Mouse (Mus musculus): ENCODE measurements around the gene Leo1. TPM values are rescaled to one million over a fixed set of nuclear protein-coding genes. Genes with fewer than 3 reads are reported as not detected.

Leo1 gene
- 12.9 and 14.5 TPM in 2 replicates for polyA plus RNA-seq (2012; ENCODE audit: insufficient read depth, insufficient read length, missing spikeins)

DNA sequence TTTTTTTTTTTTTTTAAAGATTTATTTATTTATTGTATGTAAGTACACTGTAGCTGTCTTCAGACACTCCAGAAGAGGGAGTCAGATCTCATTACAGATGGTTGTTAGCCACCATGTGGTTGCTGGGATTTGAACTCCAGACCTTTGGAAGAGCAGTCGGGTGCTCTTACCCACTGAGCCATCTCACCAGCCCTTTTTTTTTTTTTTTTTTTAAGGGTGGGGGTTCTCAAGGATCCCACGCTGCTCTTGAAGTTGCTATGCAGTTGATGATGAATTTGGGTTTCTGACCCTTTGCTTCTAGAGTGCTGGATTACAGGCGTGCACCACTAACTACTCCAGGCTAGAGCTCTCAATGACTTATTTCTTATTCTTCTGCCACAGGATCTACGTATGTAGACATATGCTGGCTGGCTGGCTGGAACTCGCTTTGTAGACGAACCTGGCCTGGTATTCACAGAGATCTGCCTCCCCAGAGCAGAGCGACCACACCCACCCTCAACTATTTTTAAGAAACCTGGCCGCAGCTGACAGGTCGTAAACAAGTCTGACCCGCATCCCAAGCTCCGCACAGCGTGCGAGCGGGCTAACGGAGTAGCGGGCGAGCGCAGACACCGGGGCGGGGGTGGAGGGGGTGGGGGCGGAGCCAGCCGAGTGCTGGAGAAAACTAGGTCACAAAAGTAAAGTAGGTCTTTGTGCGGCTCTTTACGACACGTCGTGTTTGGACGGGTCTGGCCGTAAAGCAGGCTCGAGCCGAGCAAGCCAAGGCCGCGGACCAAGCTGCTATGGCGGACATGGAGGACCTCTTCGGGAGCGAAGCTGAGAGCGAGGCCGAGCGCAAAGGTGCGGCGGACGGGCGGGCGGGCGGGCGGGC lies at the start of gene Leo1:
Gene Leo1 (plus strand): TSS at position 729 of the 871 bp plus-strand sequence.
- Histone ChIP-seq H3K4me3 (ENCODE audit: insufficient read depth, low read length) (peak within 1 kb of the TSS; percentile 96), H3K27ac (ENCODE audit: insufficient read depth, low read depth, low read length) (peak within 1 kb of the TSS; percentile 16), H3K4me1 (ENCODE audit: control insufficient read depth, insufficient read depth, low read length) (peaks cover 20% of the 10 kb centered on the region)
- no peak for TF ChIP-seq POLR2A (IDR thresholded peaks at IDR 0.05; ENCODE audit: borderline replicate concordance, low read depth, low read length)
- TF ChIP-seq CTCF (IDR thresholded peaks at IDR 0.05; ENCODE audit: low read depth, low read length) = no peak

DNA sequence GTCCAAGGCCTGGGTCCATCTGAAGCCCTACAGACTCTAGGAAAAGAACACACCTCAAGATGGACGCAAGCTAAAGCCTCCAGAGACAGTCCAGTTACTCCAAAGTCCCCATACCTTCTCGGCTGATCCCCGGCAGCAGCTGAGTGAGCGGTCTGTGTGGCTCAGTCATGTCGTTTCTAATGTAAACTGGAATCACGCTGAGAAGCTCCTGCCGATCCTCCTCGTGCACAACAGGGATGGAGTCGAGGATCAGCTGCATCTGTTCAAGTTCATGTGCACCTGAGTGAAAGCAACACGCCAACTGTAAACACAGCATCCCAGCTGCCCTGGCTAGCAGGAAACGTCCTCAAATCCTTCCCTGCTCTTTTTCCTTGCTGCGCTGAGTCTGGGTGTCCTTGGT lies 48.1 kb upstream of the Leo1 start:
- no peak for TF ChIP-seq POLR2A (IDR thresholded peaks at IDR 0.05; ENCODE audit: borderline replicate concordance, low read depth, low read length)
- TF ChIP-seq CTCF (IDR thresholded peaks at IDR 0.05; ENCODE audit: low read depth, low read length) = no peak
- no peak overlapping the region for H3K4me3 ChIP-seq (ENCODE audit: insufficient read depth, low read length)
- H3K4me1 ChIP-seq (ENCODE audit: control insufficient read depth, insufficient read depth, low read length) = no peaks in the 10 kb centered on the region

DNA sequence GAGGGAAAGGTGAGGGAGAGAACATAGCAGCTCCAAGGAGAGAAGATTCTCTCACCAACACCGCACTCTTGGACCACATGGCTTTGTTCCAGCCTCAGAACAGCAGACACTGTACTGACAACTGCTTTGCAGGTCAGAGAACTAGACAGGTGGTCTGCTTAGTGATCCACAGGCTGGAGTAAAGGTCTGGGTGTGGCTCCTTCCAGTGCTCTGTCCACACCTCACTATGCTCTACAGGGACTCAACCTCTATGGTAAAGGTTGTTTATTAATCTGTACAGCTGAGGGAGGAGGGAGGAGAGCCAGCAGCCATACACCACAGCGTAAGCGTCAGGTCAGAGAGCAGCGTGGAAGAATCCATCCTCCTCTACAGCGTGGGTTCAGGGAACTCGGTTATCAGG lies 45.4 kb upstream of the Leo1 start:
- Histone ChIP-seq H3K4me3 (ENCODE audit: insufficient read depth, low read length) (no peak overlapping the region), H3K27ac (ENCODE audit: insufficient read depth, low read depth, low read length) (no peak overlapping the region), H3K4me1 (ENCODE audit: control insufficient read depth, insufficient read depth, low read length) (peaks cover 1% of the 10 kb centered on the region; the same call in 1 of the 2 replicates)
- TF ChIP-seq CTCF (IDR thresholded peaks at IDR 0.05; ENCODE audit: low read depth, low read length) (no peak), POLR2A (IDR thresholded peaks at IDR 0.05; ENCODE audit: borderline replicate concordance, low read depth, low read length) (no peak)

More for the DNA sequence above, 48.1 kb upstream of the Leo1 start:
- no peak overlapping the region for H3K27ac ChIP-seq (ENCODE audit: insufficient read depth, low read depth, low read length)

DNA sequence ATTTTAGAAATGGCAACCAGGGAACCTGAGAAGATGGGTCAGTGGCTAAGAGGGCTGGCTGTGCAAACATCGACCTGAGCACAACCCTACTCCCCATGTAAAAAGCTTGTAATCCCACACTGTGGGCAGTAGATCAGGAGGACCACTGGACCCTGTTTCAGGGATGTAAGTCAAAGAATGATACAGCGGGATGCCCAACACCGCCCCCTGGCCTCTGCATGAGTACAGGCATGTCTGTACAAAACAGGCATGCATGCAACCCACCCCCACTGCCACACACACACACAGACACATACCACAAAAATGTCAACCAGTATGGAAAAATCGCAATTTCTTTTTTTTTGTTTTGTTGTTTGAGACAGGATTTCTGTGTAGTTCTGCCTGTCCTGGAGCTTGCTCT lies 42.3 kb upstream of the Leo1 start:
- H3K4me3 ChIP-seq (ENCODE audit: insufficient read depth, low read length) = no peak overlapping the region
- peaks cover 25% of the 10 kb centered on the region for H3K4me1 ChIP-seq (ENCODE audit: control insufficient read depth, insufficient read depth, low read length)
- TF ChIP-seq POLR2A (IDR thresholded peaks at IDR 0.05; ENCODE audit: borderline replicate concordance, low read depth, low read length) (no peak), CTCF (IDR thresholded peaks at IDR 0.05; ENCODE audit: low read depth, low read length) (no peak)
- H3K27ac ChIP-seq (ENCODE audit: insufficient read depth, low read depth, low read length) = no peak overlapping the region

DNA sequence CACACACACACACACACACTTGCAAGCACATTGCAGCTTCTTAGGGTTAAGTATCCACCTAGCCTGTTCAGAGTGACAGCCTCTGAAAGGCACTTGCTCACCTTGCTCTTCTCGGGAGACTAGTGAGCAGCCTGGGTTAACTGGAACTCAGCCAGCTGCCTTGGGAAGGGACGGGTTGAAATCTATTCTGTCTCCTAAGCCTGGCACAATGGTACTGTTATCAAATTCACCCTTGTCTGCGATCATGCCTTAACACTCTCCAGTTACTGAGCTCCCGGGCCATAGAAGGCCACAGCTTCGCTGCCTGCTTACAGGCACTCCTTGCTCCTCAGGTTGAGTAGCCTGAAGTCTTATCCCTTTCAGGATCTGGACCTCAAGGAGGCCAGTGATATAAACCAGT lies 40.7 kb upstream of the Leo1 start:
- Histone ChIP-seq H3K27ac (ENCODE audit: insufficient read depth, low read depth, low read length) (no peak overlapping the region), H3K4me1 (ENCODE audit: control insufficient read depth, insufficient read depth, low read length) (peaks cover 39% of the 10 kb centered on the region), H3K4me3 (ENCODE audit: insufficient read depth, low read length) (no peak overlapping the region)
- TF ChIP-seq CTCF (IDR thresholded peaks at IDR 0.05; ENCODE audit: low read depth, low read length) (no peak), POLR2A (IDR thresholded peaks at IDR 0.05; ENCODE audit: borderline replicate concordance, low read depth, low read length) (no peak)

DNA sequence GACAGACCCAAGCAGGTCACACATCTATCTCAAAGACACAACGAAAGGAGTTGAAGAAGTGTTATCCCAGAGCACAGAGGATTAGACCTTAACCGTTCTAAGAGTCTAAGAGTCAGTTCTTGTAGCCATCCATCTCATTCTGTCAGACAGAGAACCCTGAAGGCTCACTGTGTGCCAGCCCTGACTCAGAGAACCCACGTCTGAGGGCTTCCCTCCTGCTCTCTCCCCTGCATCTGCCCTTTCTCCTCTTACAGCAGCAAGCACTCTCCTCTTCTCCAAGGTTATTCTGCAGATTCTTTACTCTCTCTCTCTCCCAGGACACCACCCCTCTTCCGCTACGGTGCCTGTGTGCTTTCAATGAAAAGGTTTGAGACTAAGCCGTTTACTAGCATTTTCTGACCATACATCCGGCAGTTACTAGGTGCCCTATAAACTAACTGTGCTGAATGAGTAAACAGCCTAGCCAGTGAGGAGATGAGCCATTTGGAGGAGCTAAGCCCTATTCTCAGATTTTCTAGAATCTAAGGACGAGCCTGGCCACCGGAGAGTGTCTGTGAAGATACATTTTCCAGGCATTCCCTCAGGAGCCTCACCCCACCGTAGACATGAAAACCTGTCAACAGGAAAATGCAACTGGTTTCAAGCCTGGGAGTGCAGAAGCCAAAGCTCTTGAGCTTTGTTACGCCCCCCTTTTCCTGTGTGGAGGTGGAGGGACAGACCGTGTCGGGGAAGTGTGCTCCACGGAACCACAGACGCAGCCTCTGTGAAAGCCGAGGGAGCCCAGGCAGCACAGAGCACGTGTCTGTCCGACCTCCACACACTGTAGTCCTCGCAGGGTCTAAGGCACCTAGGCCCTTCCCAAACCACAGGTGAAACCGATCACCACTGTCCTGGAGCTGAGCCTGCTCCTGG lies 39.5 kb upstream of the Leo1 start:
- Histone ChIP-seq H3K4me1 (ENCODE audit: control insufficient read depth, insufficient read depth, low read length) (peaks cover 50% of the 10 kb centered on the region), H3K4me3 (ENCODE audit: insufficient read depth, low read length) (no peak overlapping the region), H3K27ac (ENCODE audit: insufficient read depth, low read depth, low read length) (no peak overlapping the region)
- TF ChIP-seq CTCF (IDR thresholded peaks at IDR 0.05; ENCODE audit: low read depth, low read length) = no peak

DNA sequence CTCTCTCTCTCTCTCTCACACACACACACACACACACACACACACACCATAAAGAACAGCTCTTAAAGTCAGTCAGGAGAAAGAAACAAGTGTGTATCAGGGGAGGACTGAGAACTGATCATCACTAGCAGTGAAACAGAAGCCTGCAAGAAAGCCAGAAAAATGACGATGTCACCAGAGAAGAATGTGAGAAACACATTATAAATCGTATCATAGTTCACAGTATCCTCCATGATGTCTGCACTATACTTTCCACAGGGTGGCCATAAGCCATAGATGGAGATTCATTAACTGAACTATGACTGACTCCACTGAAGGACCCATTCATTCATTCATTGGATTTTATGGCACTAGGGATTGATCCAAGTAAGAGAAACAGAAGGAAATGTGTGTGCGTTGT lies 37.8 kb upstream of the Leo1 start:
- Histone ChIP-seq H3K4me1 (ENCODE audit: control insufficient read depth, insufficient read depth, low read length) (peaks cover 55% of the 10 kb centered on the region), H3K27ac (ENCODE audit: insufficient read depth, low read depth, low read length) (no peak overlapping the region), H3K4me3 (ENCODE audit: insufficient read depth, low read length) (no peak overlapping the region)
- TF ChIP-seq CTCF (IDR thresholded peaks at IDR 0.05; ENCODE audit: low read depth, low read length) = no peak
- TF ChIP-seq POLR2A (IDR thresholded peaks at IDR 0.05; ENCODE audit: borderline replicate concordance, low read depth, low read length) = no peak

DNA sequence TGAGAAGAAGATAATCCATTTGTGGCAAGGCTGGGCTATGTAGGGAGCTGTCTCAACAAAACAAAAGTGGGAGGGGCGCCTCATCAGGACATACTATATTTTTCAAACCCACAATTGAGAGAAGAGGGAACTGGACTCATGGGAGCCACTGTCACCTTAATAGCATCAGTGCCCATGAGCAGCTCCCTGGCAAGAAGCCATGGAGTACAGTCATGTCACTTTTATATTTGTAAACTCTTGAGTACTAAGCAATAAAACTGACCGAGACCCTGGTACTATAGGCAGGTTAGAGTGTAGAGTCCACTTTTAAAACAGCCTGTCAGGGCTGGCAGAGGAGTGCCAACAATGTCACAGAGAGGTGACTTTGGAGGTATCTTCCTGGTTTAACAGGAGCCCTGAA lies 35.2 kb upstream of the Leo1 start:
- TF ChIP-seq CTCF (IDR thresholded peaks at IDR 0.05; ENCODE audit: low read depth, low read length) (no peak), POLR2A (IDR thresholded peaks at IDR 0.05; ENCODE audit: borderline replicate concordance, low read depth, low read length) (no peak)
- Histone ChIP-seq H3K27ac (ENCODE audit: insufficient read depth, low read depth, low read length) (no peak overlapping the region), H3K4me1 (ENCODE audit: control insufficient read depth, insufficient read depth, low read length) (peaks cover 59% of the 10 kb centered on the region), H3K4me3 (ENCODE audit: insufficient read depth, low read length) (no peak overlapping the region)

DNA sequence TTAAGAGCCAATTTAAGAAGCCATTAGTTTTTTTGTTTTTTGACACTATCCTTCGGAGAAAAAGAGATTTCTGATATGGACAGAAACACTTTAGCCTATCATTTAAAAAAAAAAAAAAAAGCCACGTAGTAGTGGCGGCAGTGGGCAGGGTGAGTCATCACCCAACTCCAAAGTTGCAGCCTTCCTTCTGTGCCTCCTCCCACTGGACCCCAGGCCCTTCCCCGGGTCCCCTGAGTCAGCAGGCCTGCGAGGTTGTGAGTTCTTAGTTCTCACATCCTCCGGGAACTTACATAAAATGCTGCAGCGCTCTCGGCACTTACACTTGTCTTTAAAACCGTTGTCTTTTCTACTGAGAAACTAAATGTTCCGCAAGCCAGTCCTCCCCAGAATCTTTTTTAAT lies 33.5 kb upstream of the Leo1 start:
- H3K27ac ChIP-seq (ENCODE audit: insufficient read depth, low read depth, low read length) = peak overlapping the region; percentile 90
- peak overlapping the region; percentile 29 for H3K4me3 ChIP-seq (ENCODE audit: insufficient read depth, low read length)
- peaks cover 60% of the 10 kb centered on the region for H3K4me1 ChIP-seq (ENCODE audit: control insufficient read depth, insufficient read depth, low read length)
- TF ChIP-seq CTCF (IDR thresholded peaks at IDR 0.05; ENCODE audit: low read depth, low read length) = no peak
- no peak for TF ChIP-seq POLR2A (IDR thresholded peaks at IDR 0.05; ENCODE audit: borderline replicate concordance, low read depth, low read length)

All from bone marrow macrophage, adult 2 months (primary cell).